Mouse (Mus musculus) embryonic fibroblast, embryonic 13.5 days (primary cell): ENCODE measurements around the gene Osgin1.

Experiments used
- CTCF ChIP-seq: IDR thresholded peaks from 2 replicates; pipeline ENCODE4 v1.5.1; 2011; ENCODE audit warnings: mild to moderate bottlenecking, control low read depth, low read length, moderate library complexity, borderline replicate concordance; ENCODE audit not compliant: insufficient read depth
- POLR2A ChIP-seq: IDR thresholded peaks from 2 replicates; pipeline ENCODE4 v1.6.1; 2011; ENCODE audit warnings: low read depth, mild to moderate bottlenecking, control low read depth, low read length, moderate library complexity

- no peak for TF ChIP-seq POLR2A
- TF ChIP-seq CTCF: no peak
Measured at GRCm38 (mm10) chr8:119423631-119424141, 10.2 kb upstream of the Osgin1 start.
